Mouse (Mus musculus) CD4-positive naive resting alpha-beta T cell, adult 57 days (primary cell): ENCODE measurements around the gene Olfr869. TPM values are rescaled to one million over a fixed set of nuclear protein-coding genes. Genes with fewer than 3 reads are reported as not detected.

Source experiments
- total RNA-seq: library from RNA; stranded (reverse); gene quantifications from one replicate; pipeline ENCODE4 v1.2.4, GENCODE M21; 2023

Gene Olfr869
- total RNA-seq = not detected

GRCm38 (mm10) chr9:20128709-20129108 lies at the start of gene Olfr869:
TSS of gene Olfr869 (plus strand) at chr9:20129009.

GRCm38 (mm10) chr9:20098326-20098725 lies 30.5 kb upstream of the Olfr869 start, which contains the start of gene Olfr868:
TSS of gene Olfr868 (plus strand) at chr9:20098626.

DNA sequence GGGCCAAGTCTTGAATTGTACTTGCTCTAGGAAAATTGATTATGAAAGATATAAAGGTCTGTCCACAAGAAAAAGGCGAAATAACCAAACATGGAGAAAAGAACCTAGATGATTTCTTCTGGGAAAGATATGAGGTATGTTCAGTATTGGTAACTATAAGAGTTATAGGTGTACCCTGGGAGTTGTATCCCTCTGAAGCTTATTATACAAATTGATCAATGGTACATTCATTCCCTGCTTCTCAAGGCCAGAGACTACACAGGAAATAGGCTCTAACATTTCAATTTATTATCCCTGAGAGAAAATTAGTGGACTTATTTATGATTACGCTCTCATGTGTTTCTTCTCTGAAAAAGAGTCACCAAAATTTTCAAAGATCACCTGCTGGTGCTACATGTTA lies 45.1 kb downstream of the Olfr869 start, which contains the start of gene Olfr870:
Olfr870 (minus strand) TSS at position 101 of the 400 bp plus-strand sequence.

Other genes with a start within 250 kb of the Olfr869 start
- gene Olfr862, start 241.0 kb upstream of the Olfr869 start, total RNA-seq = not detected
- gene Olfr77, start 212.1 kb upstream of the Olfr869 start, total RNA-seq = not detected
- not detected for gene Olfr866, start 101.0 kb upstream of the Olfr869 start, total RNA-seq
- gene Olfr867, start 71.4 kb upstream of the Olfr869 start, total RNA-seq = not detected
- gene Olfr868, start 30.4 kb upstream of the Olfr869 start, total RNA-seq = not detected
- not detected for gene Olfr870, start 45.0 kb downstream of the Olfr869 start, total RNA-seq
- gene Olfr871, start 83.2 kb downstream of the Olfr869 start, total RNA-seq = not detected
- not detected for gene Olfr872, start 108.1 kb downstream of the Olfr869 start, total RNA-seq
- gene Olfr39, start 153.3 kb downstream of the Olfr869 start, total RNA-seq = 0.38 TPM
- not detected for gene Olfr873, start 169.5 kb downstream of the Olfr869 start, total RNA-seq
- gene Olfr18, start 207.1 kb downstream of the Olfr869 start, total RNA-seq = not detected